Mouse (Mus musculus): Measurements from ENCODE around the gene Gm39566.

Gene Gm39566

GRCm38 (mm10) chr11:69761868-69762267, 53.2 kb downstream of the Gm39566 start, which contains the start of gene Slc35g3:
Gene Slc35g3 (minus strand): TSS chr11:69761968.
- no peak for DNase-seq (ENCODE audit: low spot score in 2 of 2)
